Mouse (Mus musculus): ENCODE data around the gene Hus1b. TPM values are rescaled to one million over a fixed set of nuclear protein-coding genes. Genes with fewer than 3 reads are reported as not detected.

Gene Hus1b
- polyA plus RNA-seq, 1 experiment from 2014 or later = not detected

- ATAC-seq (replicated peaks; ENCODE audit: insufficient number of reproducible peaks, low FRiP score, low TSS enrichment) = no peak
- H3K36me3 ChIP-seq (ENCODE audit: control insufficient read depth, insufficient read depth, low read length) = no peaks in the 10 kb centered on the region
- 0 out of 2 replicates have a peak, but pooled peaks cover 3% of the 10 kb centered on the region for H3K4me1 ChIP-seq (ENCODE audit: control insufficient read depth, insufficient read depth, low read length)
- peak overlapping the region; percentile 46 for H3K4me3 ChIP-seq (ENCODE audit: low read depth, low read length)
- 20% methylated on average over 13 of the region's 13 CpGs for WGBS (ENCODE audit: insufficient replicate concordance)
- peak overlapping the region; percentile 56 for H3K9ac ChIP-seq (ENCODE audit: low read depth, low read length)
- peak overlapping the region; percentile 82 for H3K4me2 ChIP-seq
- no peak overlapping the region; the same call in 1 of the 2 replicates for H3K27ac ChIP-seq (ENCODE audit: low read depth, low read length)
- H3K9me3 ChIP-seq (replicated peaks; ENCODE audit: control insufficient read depth, low read length) = no peaks in the 10 kb centered on the region
- H3K27me3 ChIP-seq (ENCODE audit: control insufficient read depth, insufficient read depth, low read length) = peaks cover 3% of the 10 kb centered on the region; the same call in 1 of the 2 replicates
These were observed 37.7 kb upstream of the Hus1b start for GRCm38 (mm10) chr13:30985275-30985597.

- Histone ChIP-seq H3K4me3 (ENCODE audit: low read depth, low read length) (no peak overlapping the region), H3K4me2 (no peak overlapping the region), H3K9ac (ENCODE audit: low read depth, low read length) (no peak overlapping the region), H3K36me3 (ENCODE audit: control insufficient read depth, insufficient read depth, low read length) (no peaks in the 10 kb centered on the region), H3K9me3 (replicated peaks; ENCODE audit: control insufficient read depth, low read length) (no peaks in the 10 kb centered on the region), H3K4me1 (ENCODE audit: control insufficient read depth, insufficient read depth, low read length) (0 out of 2 replicates have a peak, but pooled peaks cover 3% of the 10 kb centered on the region), H3K27me3 (ENCODE audit: control insufficient read depth, insufficient read depth, low read length) (no peaks in the 10 kb centered on the region), H3K27ac (ENCODE audit: low read depth, low read length) (no peak overlapping the region)
- no peak for ATAC-seq (replicated peaks; ENCODE audit: insufficient number of reproducible peaks, low FRiP score, low TSS enrichment)
- 67% methylated on average over 1 of the region's 1 CpGs for WGBS (ENCODE audit: insufficient replicate concordance)
These were observed 34.1 kb upstream of the Hus1b start for GRCm38 (mm10) chr13:30981666-30982065.

- H3K4me1 ChIP-seq (ENCODE audit: control insufficient read depth, insufficient read depth, low read length) = no peaks in the 10 kb centered on the region
- H3K36me3 ChIP-seq (ENCODE audit: control insufficient read depth, insufficient read depth, low read length) = no peaks in the 10 kb centered on the region
- H3K9me3 ChIP-seq (replicated peaks; ENCODE audit: control insufficient read depth, low read length) = no peaks in the 10 kb centered on the region
- 70% methylated on average over 4 of the region's 4 CpGs for WGBS (ENCODE audit: insufficient replicate concordance)
- no peak overlapping the region for H3K9ac ChIP-seq (ENCODE audit: low read depth, low read length)
- no peak overlapping the region for H3K4me3 ChIP-seq (ENCODE audit: low read depth, low read length)
- no peak for ATAC-seq (replicated peaks; ENCODE audit: insufficient number of reproducible peaks, low FRiP score, low TSS enrichment)
- no peak overlapping the region for H3K27ac ChIP-seq (ENCODE audit: low read depth, low read length)
- 0 out of 2 replicates have a peak, but pooled peaks cover 3% of the 10 kb centered on the region for H3K27me3 ChIP-seq (ENCODE audit: control insufficient read depth, insufficient read depth, low read length)
- H3K4me2 ChIP-seq = no peak overlapping the region
These were observed 30.7 kb upstream of the Hus1b start for GRCm38 (mm10) chr13:30978224-30978623.

- Histone ChIP-seq H3K4me1 (ENCODE audit: control insufficient read depth, insufficient read depth, low read length) (no peaks in the 10 kb centered on the region), H3K4me3 (ENCODE audit: low read depth, low read length) (no peak overlapping the region), H3K9ac (ENCODE audit: low read depth, low read length) (no peak overlapping the region), H3K36me3 (ENCODE audit: control insufficient read depth, insufficient read depth, low read length) (no peaks in the 10 kb centered on the region), H3K9me3 (replicated peaks; ENCODE audit: control insufficient read depth, low read length) (no peaks in the 10 kb centered on the region), H3K27ac (ENCODE audit: low read depth, low read length) (no peak overlapping the region), H3K27me3 (ENCODE audit: control insufficient read depth, insufficient read depth, low read length) (0 out of 2 replicates have a peak, but pooled peaks cover 3% of the 10 kb centered on the region), H3K4me2 (no peak overlapping the region)
- WGBS (ENCODE audit: insufficient replicate concordance) = 56% methylated on average over 8 of the region's 8 CpGs
- ATAC-seq (replicated peaks; ENCODE audit: insufficient number of reproducible peaks, low FRiP score, low TSS enrichment) = no peak
These were observed 29.1 kb upstream of the Hus1b start for GRCm38 (mm10) chr13:30976536-30977084.

- no peak; the same call in 1 of the 2 replicates for ATAC-seq (replicated peaks; ENCODE audit: insufficient number of reproducible peaks, low FRiP score, low TSS enrichment)
- H3K9me3 ChIP-seq (replicated peaks; ENCODE audit: control insufficient read depth, low read length) = no peaks in the 10 kb centered on the region
- 16% methylated on average over 5 of the region's 5 CpGs for WGBS (ENCODE audit: insufficient replicate concordance)
These were observed 26.7 kb upstream of the Hus1b start for GRCm38 (mm10) chr13:30974247-30974630.

GRCm38 (mm10) chr13:30973501-30974246, 26.1 kb upstream of the Hus1b start, which contains the start of the genes Exoc2 and Gm5447:
Gene Exoc2 (minus strand): TSS chr13:30974093.
Gene Gm5447 (plus strand): TSS chr13:30974204.
- Histone ChIP-seq H3K27ac (ENCODE audit: low read depth, low read length) (peak within 1 kb of the TSS; percentile 87), H3K4me1 (ENCODE audit: control insufficient read depth, insufficient read depth, low read length) (peaks cover 7% of the 10 kb centered on the region), H3K4me3 (ENCODE audit: low read depth, low read length) (peak within 1 kb of the TSS; percentile 92), H3K36me3 (ENCODE audit: control insufficient read depth, insufficient read depth, low read length) (no peaks in the 10 kb centered on the region), H3K4me2 (peak within 1 kb of the TSS; percentile 78), H3K27me3 (ENCODE audit: control insufficient read depth, insufficient read depth, low read length) (0 out of 2 replicates have a peak, but pooled peaks cover 3% of the 10 kb centered on the region), H3K9me3 (replicated peaks; ENCODE audit: control insufficient read depth, low read length) (no peaks in the 10 kb centered on the region), H3K9ac (ENCODE audit: low read depth, low read length) (peak within 1 kb of the TSS; percentile 84)
- under 1% methylated on average over 54 of the region's 54 CpGs for WGBS (ENCODE audit: insufficient replicate concordance)
- ATAC-seq (replicated peaks; ENCODE audit: insufficient number of reproducible peaks, low FRiP score, low TSS enrichment) = peak; percentile 85

More at GRCm38 (mm10) chr13:30974247-30974630, 26.7 kb upstream of the Hus1b start:
- Histone ChIP-seq H3K4me3 (ENCODE audit: low read depth, low read length) (peak overlapping the region; percentile 92), H3K4me2 (peak overlapping the region; percentile 78), H3K27me3 (ENCODE audit: control insufficient read depth, insufficient read depth, low read length) (0 out of 2 replicates have a peak, but pooled peaks cover 3% of the 10 kb centered on the region), H3K4me1 (ENCODE audit: control insufficient read depth, insufficient read depth, low read length) (peaks cover 2% of the 10 kb centered on the region; the same call in 1 of the 2 replicates), H3K36me3 (ENCODE audit: control insufficient read depth, insufficient read depth, low read length) (no peaks in the 10 kb centered on the region), H3K27ac (ENCODE audit: low read depth, low read length) (0 out of 2 replicates have a peak overlapping the region, but pooled peaks have one; percentile 87), H3K9ac (ENCODE audit: low read depth, low read length) (peak overlapping the region; percentile 84)

- no peak overlapping the region for H3K4me2 ChIP-seq
These were observed 24.5 kb upstream of the Hus1b start for GRCm38 (mm10) chr13:30972102-30972501.

GRCm38 (mm10) chr13:30971047-30971446, 23.5 kb upstream of the Hus1b start:
- Histone ChIP-seq H3K9ac (ENCODE audit: low read depth, low read length) (no peak overlapping the region), H3K9me3 (replicated peaks; ENCODE audit: control insufficient read depth, low read length) (no peaks in the 10 kb centered on the region), H3K27me3 (ENCODE audit: control insufficient read depth, insufficient read depth, low read length) (0 out of 2 replicates have a peak, but pooled peaks cover 3% of the 10 kb centered on the region), H3K4me3 (ENCODE audit: low read depth, low read length) (no peak overlapping the region), H3K4me1 (ENCODE audit: control insufficient read depth, insufficient read depth, low read length) (peaks cover 14% of the 10 kb centered on the region), H3K4me2 (no peak overlapping the region), H3K36me3 (ENCODE audit: control insufficient read depth, insufficient read depth, low read length) (no peaks in the 10 kb centered on the region), H3K27ac (ENCODE audit: low read depth, low read length) (no peak overlapping the region)
- WGBS (ENCODE audit: insufficient replicate concordance) = 76% methylated on average over 3 of the region's 3 CpGs
- ATAC-seq (replicated peaks; ENCODE audit: insufficient number of reproducible peaks, low FRiP score, low TSS enrichment) = no peak

More at GRCm38 (mm10) chr13:30972102-30972501, 24.5 kb upstream of the Hus1b start:
- Histone ChIP-seq H3K4me1 (ENCODE audit: control insufficient read depth, insufficient read depth, low read length) (peaks cover 7% of the 10 kb centered on the region), H3K27me3 (ENCODE audit: control insufficient read depth, insufficient read depth, low read length) (0 out of 2 replicates have a peak, but pooled peaks cover 3% of the 10 kb centered on the region), H3K36me3 (ENCODE audit: control insufficient read depth, insufficient read depth, low read length) (no peaks in the 10 kb centered on the region), H3K9ac (ENCODE audit: low read depth, low read length) (no peak overlapping the region), H3K4me3 (ENCODE audit: low read depth, low read length) (no peak overlapping the region), H3K9me3 (replicated peaks; ENCODE audit: control insufficient read depth, low read length) (no peaks in the 10 kb centered on the region), H3K27ac (ENCODE audit: low read depth, low read length) (no peak overlapping the region)
- ATAC-seq (replicated peaks; ENCODE audit: insufficient number of reproducible peaks, low FRiP score, low TSS enrichment) = no peak
- WGBS (ENCODE audit: insufficient replicate concordance) = 82% methylated on average over 2 of the region's 2 CpGs

Data from heart, embryonic 11.5 days (tissue).